Mouse (Mus musculus): ENCODE measurements at regions not wholly inside any gene's neighbourhood (a gene's known extent, or its start where the extent isn't known, plus 50 kb on each side); places are given as distances from the start of the nearest gene placed in this dataset.

DNA sequence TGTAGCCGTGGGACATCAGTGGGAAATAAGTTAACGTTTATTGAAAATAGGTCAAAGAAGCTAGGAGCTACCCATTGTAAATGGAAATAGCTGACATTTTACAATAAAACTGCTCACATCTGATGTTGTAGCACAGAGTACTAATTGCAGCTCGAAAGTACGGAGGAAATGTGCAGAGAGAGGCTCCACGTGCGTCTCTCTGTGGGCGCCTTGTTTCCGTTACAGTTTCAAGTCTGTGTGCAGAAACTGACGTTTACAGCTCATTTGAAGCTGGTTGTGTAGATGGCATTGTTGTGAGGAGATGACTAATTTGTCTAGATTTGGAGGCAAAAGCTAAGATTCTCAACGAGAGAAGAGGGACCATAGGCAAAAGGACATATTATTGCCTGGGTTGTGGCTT, 78.4 kb upstream of the Stard3nl start:
- Histone ChIP-seq H3K36me3 (replicated peaks) (no peaks in the 10 kb centered on the region), H3K27me3 (ENCODE audit: insufficient read depth, low read length) (peaks cover 3% of the 10 kb centered on the region; the same call in 1 of the 2 replicates), H3K4me3 (ENCODE audit: low read depth, low read length) (no peak overlapping the region), H3K4me1 (ENCODE audit: insufficient read depth, low read depth, low read length) (no peaks in the 10 kb centered on the region), H3K9me3 (replicated peaks) (no peaks in the 10 kb centered on the region)
- DNase-seq (ENCODE audit: low spot score): no peak
- ATAC-seq (ENCODE audit: extremely low read depth, insufficient number of reproducible peaks, low FRiP score, poor library complexity, severe bottlenecking): no peak
- TF ChIP-seq GATA1 (IDR thresholded peaks at IDR 0.05; ENCODE audit: borderline replicate concordance, low read length) (no peak), GATA2 (IDR thresholded peaks at IDR 0.05; ENCODE audit: borderline replicate concordance, low read depth, low read length) (no peak), CTCF (IDR thresholded peaks at IDR 0.05; ENCODE audit: low read depth, low read length) (no peak), POLR2AphosphoS5 (IDR thresholded peaks at IDR 0.05; ENCODE audit: insufficient replicate concordance, low read depth, low read length) (no peak), TAL1 (conservative IDR thresholded peaks at IDR 0.05; ENCODE audit: low read depth, low read length) (no peak)

DNA sequence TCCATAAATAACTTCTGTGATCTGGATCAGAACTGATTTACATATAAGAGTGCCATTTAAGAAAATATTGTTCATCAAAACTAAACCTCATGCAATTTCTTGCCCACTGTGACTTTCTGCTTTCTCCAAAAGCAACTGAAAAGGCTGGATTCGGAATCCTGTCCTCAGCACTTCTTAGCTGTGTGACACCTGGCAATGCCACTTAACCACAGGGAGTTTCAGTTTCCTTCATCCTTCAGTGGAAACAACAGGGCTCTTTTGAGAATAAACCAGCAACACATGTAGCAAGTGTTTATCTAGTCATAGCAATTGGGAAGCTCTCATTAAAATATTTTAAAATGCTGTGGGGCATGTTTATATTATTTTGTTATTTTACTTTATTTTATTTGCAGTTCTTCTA, 75.1 kb upstream of the Stard3nl start:
- ATAC-seq (ENCODE audit: extremely low read depth, insufficient number of reproducible peaks, low FRiP score, poor library complexity, severe bottlenecking) (no peak), DNase-seq (ENCODE audit: low spot score) (no peak)
- TF ChIP-seq GATA2 (IDR thresholded peaks at IDR 0.05; ENCODE audit: borderline replicate concordance, low read depth, low read length) (no peak), POLR2AphosphoS5 (IDR thresholded peaks at IDR 0.05; ENCODE audit: insufficient replicate concordance, low read depth, low read length) (no peak), GATA1 (IDR thresholded peaks at IDR 0.05; ENCODE audit: borderline replicate concordance, low read length) (no peak), TAL1 (conservative IDR thresholded peaks at IDR 0.05; ENCODE audit: low read depth, low read length) (no peak), CTCF (IDR thresholded peaks at IDR 0.05; ENCODE audit: low read depth, low read length) (no peak)
- Histone ChIP-seq H3K4me1 (ENCODE audit: insufficient read depth, low read depth, low read length) (no peaks in the 10 kb centered on the region), H3K9me3 (replicated peaks) (no peaks in the 10 kb centered on the region), H3K4me3 (ENCODE audit: low read depth, low read length) (no peak overlapping the region), H3K27me3 (ENCODE audit: insufficient read depth, low read length) (no peaks in the 10 kb centered on the region), H3K36me3 (replicated peaks) (no peaks in the 10 kb centered on the region)

DNA sequence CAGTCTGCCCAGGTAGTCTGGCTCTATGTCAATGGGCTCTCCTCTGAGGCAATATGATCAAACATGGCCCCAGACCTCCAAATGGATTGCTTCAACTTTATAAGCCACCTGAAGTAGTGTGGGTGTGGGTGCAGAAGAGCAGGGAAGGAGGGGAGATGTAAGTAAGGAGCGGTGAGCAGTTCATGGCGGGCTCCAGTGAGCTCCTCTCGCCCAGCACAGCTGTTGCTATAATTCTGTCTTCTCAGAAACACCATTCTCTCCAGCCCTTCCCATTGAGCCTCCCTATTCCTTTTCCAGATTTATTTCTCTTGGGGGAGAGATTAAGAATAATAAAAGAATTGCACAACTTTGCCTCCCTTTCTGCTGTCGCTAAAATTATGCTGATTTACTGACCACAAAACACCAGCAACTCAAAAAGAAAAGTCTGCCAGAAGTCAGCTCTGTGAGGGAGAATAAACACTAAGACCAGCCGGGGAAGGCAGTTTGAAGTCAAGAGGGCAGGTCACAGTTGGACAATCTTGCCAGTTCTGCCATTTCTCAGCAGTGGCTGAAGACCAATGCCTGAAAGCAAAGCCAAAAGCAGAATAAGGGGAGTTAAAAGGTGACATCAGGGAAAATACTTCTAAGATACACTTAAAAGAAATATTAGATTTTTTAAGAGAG, 71.3 kb upstream of the Stard3nl start:
- H3K4me3 ChIP-seq (ENCODE audit: low read depth, low read length): no peak overlapping the region
- H3K4me1 ChIP-seq (ENCODE audit: insufficient read depth, low read depth, low read length): no peaks in the 10 kb centered on the region
- no peaks in the 10 kb centered on the region for H3K36me3 ChIP-seq (replicated peaks)
- no peaks in the 10 kb centered on the region for H3K27me3 ChIP-seq (ENCODE audit: insufficient read depth, low read length)
- DNase-seq (ENCODE audit: low spot score) (no peak), ATAC-seq (ENCODE audit: extremely low read depth, insufficient number of reproducible peaks, low FRiP score, poor library complexity, severe bottlenecking) (no peak)
- TF ChIP-seq POLR2AphosphoS5 (IDR thresholded peaks at IDR 0.05; ENCODE audit: insufficient replicate concordance, low read depth, low read length) (no peak), TAL1 (conservative IDR thresholded peaks at IDR 0.05; ENCODE audit: low read depth, low read length) (no peak), GATA1 (IDR thresholded peaks at IDR 0.05; ENCODE audit: borderline replicate concordance, low read length) (no peak), GATA2 (IDR thresholded peaks at IDR 0.05; ENCODE audit: borderline replicate concordance, low read depth, low read length) (no peak), CTCF (IDR thresholded peaks at IDR 0.05; ENCODE audit: low read depth, low read length) (no peak)
- no peaks in the 10 kb centered on the region for H3K9me3 ChIP-seq (replicated peaks)

DNA sequence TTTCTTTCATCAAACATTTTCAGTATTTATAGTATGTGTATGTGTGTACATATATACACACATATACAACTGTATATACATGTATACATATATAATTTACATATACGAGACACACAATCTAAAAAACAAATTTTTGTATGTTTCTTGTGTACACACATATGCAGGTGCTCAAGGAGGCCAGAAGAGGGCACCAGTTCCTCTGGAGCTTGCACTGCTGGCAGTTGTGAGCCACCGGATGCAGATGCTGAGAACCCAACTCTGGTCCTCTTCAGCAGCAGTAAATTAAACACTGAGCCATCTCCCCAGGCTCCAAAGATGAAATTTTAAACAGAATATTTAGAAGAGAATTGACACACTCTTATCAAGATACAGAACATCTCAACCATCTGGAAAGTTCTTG, 67.4 kb upstream of the Stard3nl start:
- H3K36me3 ChIP-seq (replicated peaks): no peaks in the 10 kb centered on the region
- ATAC-seq (ENCODE audit: extremely low read depth, insufficient number of reproducible peaks, low FRiP score, poor library complexity, severe bottlenecking) (no peak), DNase-seq (ENCODE audit: low spot score) (no peak)
- TF ChIP-seq TAL1 (conservative IDR thresholded peaks at IDR 0.05; ENCODE audit: low read depth, low read length) (no peak), GATA2 (IDR thresholded peaks at IDR 0.05; ENCODE audit: borderline replicate concordance, low read depth, low read length) (no peak), POLR2AphosphoS5 (IDR thresholded peaks at IDR 0.05; ENCODE audit: insufficient replicate concordance, low read depth, low read length) (no peak), GATA1 (IDR thresholded peaks at IDR 0.05; ENCODE audit: borderline replicate concordance, low read length) (no peak), CTCF (IDR thresholded peaks at IDR 0.05; ENCODE audit: low read depth, low read length) (no peak)
- H3K4me3 ChIP-seq (ENCODE audit: low read depth, low read length): no peak overlapping the region
- H3K9me3 ChIP-seq (replicated peaks): no peaks in the 10 kb centered on the region
- H3K4me1 ChIP-seq (ENCODE audit: insufficient read depth, low read depth, low read length): no peaks in the 10 kb centered on the region
- H3K27me3 ChIP-seq (ENCODE audit: insufficient read depth, low read length): no peaks in the 10 kb centered on the region

DNA sequence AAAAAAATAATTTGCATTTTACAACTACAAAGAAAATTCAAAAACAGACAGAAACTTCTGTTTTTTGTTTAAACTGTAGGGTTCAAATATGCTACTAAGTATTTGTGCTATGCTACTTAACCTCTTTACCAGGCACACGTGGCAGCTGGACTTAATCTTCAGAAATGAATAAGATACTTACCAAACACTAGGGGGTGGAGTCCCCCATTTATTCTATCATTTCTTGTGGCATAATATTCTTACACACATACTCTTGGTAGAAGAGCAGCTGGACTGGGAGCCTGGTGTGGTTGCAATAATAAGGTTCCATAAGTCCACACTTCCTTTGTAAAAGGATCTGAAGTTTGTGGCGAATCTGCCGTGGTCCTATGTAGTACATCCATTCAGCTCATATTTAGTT, 53.8 kb upstream of the Stard3nl start:
- ATAC-seq (ENCODE audit: extremely low read depth, insufficient number of reproducible peaks, low FRiP score, poor library complexity, severe bottlenecking) (no peak), DNase-seq (ENCODE audit: low spot score) (no peak)
- TF ChIP-seq GATA2 (IDR thresholded peaks at IDR 0.05; ENCODE audit: borderline replicate concordance, low read depth, low read length) (no peak), TAL1 (conservative IDR thresholded peaks at IDR 0.05; ENCODE audit: low read depth, low read length) (no peak)
- H3K9me3 ChIP-seq (replicated peaks): no peaks in the 10 kb centered on the region
- no peak overlapping the region for H3K4me3 ChIP-seq (ENCODE audit: low read depth, low read length)
- no peaks in the 10 kb centered on the region for H3K4me1 ChIP-seq (ENCODE audit: insufficient read depth, low read depth, low read length)
- H3K27me3 ChIP-seq (ENCODE audit: insufficient read depth, low read length): no peaks in the 10 kb centered on the region
- H3K36me3 ChIP-seq (replicated peaks): no peaks in the 10 kb centered on the region

Measured in G1E (cell line).